Mouse (Mus musculus) brain, embryonic 14.5 days (tissue): Measurements from ENCODE around the gene Nlrc5. TPM values are rescaled to one million over a fixed set of nuclear protein-coding genes. Genes with fewer than 3 reads are reported as not detected.
"Not testable (repeated sequence)": the region's sequence is repeated elsewhere in the genome, so short reads cannot be mapped to it uniquely, and the experiment has no call there.

Source experiments
- DNase-seq: peaks from one replicate; pipeline ENCODE4 v3.0.0-alpha.2; 2011; ENCODE audit warnings: low read depth
- CTCF ChIP-seq: fragments of 200-500 bp; IDR thresholded peaks from 2 replicates; pipeline ENCODE4 v1.5.1; 2012; ENCODE audit warnings: inconsistent platforms, mild to moderate bottlenecking, moderate library complexity, borderline replicate concordance; ENCODE audit not compliant: insufficient read depth, insufficient read length; ENCODE audit errors: extremely low read depth
- POLR2A ChIP-seq: fragments of 200-500 bp; IDR thresholded peaks from 2 replicates; pipeline ENCODE4 v1.6.1; 2012; ENCODE audit warnings: mild to moderate bottlenecking, inconsistent platforms, borderline replicate concordance; ENCODE audit not compliant: poor library complexity, insufficient read depth, insufficient read length, severe bottlenecking; ENCODE audit errors: extremely low read depth
- polyA plus RNA-seq: library from polyadenylated mRNA; depleted of rRNA; stranded (reverse); fragments of >200 nt; gene quantifications from 2 replicates; pipeline ENCODE4 v1.2.3, GENCODE M21; 2012

The Nlrc5 gene
- polyA plus RNA-seq, 1 experiment, result 0.36 TPM

- DNase-seq, result no peak
- TF ChIP-seq CTCF, result no peak
- no peak for TF ChIP-seq POLR2A
Measured at GRCm38 (mm10) chr8:94395851-94396540, 38.2 kb upstream of the Nlrc5 start.

DNA sequence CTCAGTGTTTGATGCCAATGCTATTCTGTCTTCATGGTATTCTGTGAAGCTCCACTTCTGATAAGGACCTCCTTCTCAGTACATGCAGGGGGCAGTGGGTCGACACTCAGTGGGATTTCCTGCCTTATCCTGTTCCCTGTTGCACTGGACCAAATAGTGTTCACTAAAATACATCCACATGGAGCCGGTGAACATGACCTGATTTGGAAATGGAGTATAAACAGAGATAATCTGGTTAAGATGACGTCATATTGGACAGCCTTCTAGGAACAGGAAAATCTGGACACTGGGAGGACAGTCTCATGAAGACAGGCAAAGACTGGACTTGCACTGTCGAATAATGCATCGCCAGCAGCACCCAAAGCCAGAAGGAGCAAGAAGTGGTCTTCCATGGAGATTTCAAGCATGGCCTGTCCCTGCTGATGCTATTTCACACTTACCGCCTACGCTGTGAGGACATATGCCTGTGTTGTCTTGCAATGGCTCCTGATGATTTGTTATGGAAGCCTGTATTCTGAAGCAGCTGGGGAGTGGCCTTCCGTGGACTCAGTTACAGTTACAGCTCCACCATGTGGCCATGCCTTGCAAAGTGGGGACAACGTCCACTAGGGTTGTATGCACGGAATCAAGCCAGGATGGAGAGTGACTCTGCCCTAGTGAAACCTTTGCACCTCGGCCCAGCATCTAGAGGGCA lies 37.0 kb upstream of the Nlrc5 start:
- peak; percentile 55 for DNase-seq
- no peak for TF ChIP-seq POLR2A
- TF ChIP-seq CTCF, result peak; percentile 63; the same call in 1 of the 2 replicates

GRCm38 (mm10) chr8:94398587-94398986 lies 35.6 kb upstream of the Nlrc5 start:
- no peak for DNase-seq
- TF ChIP-seq CTCF (no peak), POLR2A (no peak)

DNA sequence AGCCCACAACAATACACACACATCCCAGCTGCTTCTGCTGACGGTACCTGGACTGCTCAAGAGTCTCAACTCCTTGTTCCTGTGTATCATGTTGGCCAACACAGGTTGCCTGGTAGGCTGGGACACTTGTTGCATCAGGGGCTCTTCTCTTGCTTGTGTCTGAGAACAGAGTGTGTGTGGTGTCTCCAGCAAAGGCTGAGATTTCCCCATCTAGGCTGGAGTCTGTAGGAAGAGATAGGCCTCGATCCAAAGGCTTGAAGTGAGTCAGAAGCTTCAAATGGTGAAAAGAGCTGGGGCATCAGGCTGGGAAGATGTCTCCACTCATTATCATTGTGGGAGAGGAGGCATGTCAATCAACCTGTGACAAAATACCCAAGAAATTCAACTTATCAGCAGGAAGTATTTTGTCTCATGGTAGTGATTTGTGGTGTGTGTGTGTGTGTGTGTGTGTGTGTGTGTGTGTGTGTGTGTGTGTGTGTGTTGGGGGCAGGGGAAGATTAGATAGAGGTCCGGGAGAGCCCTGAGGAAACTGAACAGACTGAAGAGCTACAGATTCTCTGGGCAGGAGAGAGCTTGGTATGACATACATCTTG lies 34.7 kb upstream of the Nlrc5 start:
- no peak for DNase-seq
- TF ChIP-seq CTCF (no peak), POLR2A (no peak)

GRCm38 (mm10) chr8:94399957-94400356 lies 34.2 kb upstream of the Nlrc5 start:
- DNase-seq, result not testable (repeated sequence)

- TF ChIP-seq CTCF (no peak), POLR2A (no peak)
- no peak for DNase-seq
Measured at GRCm38 (mm10) chr8:94408443-94409080, 25.6 kb upstream of the Nlrc5 start.

GRCm38 (mm10) chr8:94409523-94409922 lies 24.6 kb upstream of the Nlrc5 start:
- TF ChIP-seq POLR2A (no peak), CTCF (no peak)
- no peak for DNase-seq

DNA sequence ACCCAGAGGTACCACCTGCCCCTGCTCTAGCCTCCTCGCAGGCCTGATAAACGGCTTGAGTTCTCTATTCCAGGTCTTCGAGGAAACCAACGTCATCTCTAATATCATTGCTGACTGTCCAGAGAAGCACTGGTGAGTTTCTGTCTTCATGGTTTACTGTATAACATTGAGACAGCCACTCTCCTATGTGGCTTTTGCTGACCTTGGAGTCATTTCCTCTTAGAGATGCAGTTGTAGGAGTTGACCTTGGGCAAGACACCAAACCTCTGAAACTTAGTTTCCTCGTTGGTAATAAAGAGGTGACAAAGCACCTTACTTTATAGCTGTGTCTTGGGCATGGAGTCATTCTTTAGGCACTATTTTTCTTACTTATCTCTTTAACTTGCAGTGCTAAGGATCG lies 21.6 kb upstream of the Nlrc5 start:
- no peak for DNase-seq
- TF ChIP-seq POLR2A (no peak), CTCF (no peak)

DNA sequence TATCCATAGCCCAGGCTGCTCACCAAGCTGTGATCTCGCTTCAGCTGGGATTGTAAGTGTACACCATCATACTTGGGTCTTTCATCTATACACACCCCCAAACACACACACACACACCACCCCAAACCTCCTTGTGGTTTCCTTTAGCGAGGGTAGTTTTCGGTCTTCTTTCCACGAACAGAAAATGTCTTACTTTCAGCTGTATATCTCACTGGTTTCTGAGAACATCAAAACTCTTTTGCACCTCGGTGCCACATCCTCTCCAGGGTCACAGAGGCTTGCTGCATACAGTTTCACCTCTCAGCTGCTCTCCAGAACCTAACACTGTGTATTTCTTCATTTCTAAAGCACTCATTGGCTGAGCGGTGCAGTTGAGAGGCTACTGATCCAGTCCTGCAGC lies 20.6 kb upstream of the Nlrc5 start:
- DNase-seq, result no peak
- TF ChIP-seq CTCF, result no peak
- no peak for TF ChIP-seq POLR2A

- TF ChIP-seq POLR2A, result no peak
- TF ChIP-seq CTCF, result no peak
- DNase-seq, result peak; percentile 2
Measured at GRCm38 (mm10) chr8:94415218-94415617, 18.9 kb upstream of the Nlrc5 start.

GRCm38 (mm10) chr8:94418017-94418416 lies 16.1 kb upstream of the Nlrc5 start:
- no peak for DNase-seq
- no peak for TF ChIP-seq POLR2A
- TF ChIP-seq CTCF, result no peak

GRCm38 (mm10) chr8:94422270-94422669 lies 11.9 kb upstream of the Nlrc5 start:
- TF ChIP-seq POLR2A (no peak), CTCF (no peak)
- DNase-seq, result no peak

DNA sequence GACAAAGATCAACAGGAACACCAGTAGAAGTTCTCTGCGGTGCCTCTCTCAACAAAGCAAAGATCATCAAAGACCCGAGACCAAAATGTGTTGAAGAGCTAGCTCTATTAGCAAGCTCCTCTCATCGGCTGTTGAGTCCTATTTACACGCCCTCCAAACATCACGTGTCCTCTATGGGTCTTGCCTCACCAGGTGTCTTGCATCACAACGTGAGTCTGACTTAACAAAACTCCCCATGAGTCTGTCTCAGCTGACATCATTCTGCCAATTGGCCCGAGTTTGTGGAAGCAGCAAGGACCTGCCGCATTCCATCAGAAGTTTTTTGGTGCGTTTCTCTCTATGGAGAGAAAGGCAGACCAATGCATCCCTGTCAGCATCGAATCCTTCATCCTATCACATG lies 6.2 kb upstream of the Nlrc5 start:
- TF ChIP-seq POLR2A (no peak), CTCF (no peak)
- DNase-seq, result no peak
